Mouse (Mus musculus): ENCODE data around the gene Eml3. TPM values are rescaled to one million over a fixed set of nuclear protein-coding genes. Genes with fewer than 3 reads are reported as not detected.
A peak's percentile ranks its signal among the peaks of the same experiment; 100 is the strongest.
"Not testable (repeated sequence)": the region's sequence is repeated elsewhere in the genome, so short reads cannot be mapped to it uniquely, and the experiment has no call there.

Gene Eml3
- polyA plus RNA-seq, 1 experiment from 2014 or later: 9.5 TPM

GRCm38 (mm10) chr19:8887585-8888463, 41.5 kb upstream of the Eml3 start:
- DNase-seq: no peak
- peak overlapping the region; percentile 79 for H3K27ac ChIP-seq (ENCODE audit: low read depth)

GRCm38 (mm10) chr19:8888511-8889385, 40.6 kb upstream of the Eml3 start, which contains the start of the genes 1810009A15Rik and Gm49416:
TSS of gene 1810009A15Rik (plus strand) at chr19:8888853.
TSS of gene Gm49416 (plus strand) at chr19:8888926.
- WGBS (ENCODE audit: insufficient replicate concordance): under 1% methylated on average over 58 of the region's 58 CpGs
- Histone ChIP-seq H3K4me3 (ENCODE audit: low read depth, low read length) (peak within 1 kb of the TSS; percentile 61), H3K4me2 (ENCODE audit: low read depth, low read length) (peak within 1 kb of the TSS; percentile 70), H3K9me3 (ENCODE audit: low read length) (no peaks in the 10 kb centered on the region), H3K27ac (ENCODE audit: low read depth) (peak within 1 kb of the TSS; percentile 79), H3K27me3 (ENCODE audit: insufficient read depth, low read length) (no peaks in the 10 kb centered on the region), H3K9ac (replicated peaks) (peak within 1 kb of the TSS; percentile 69), H3K4me1 (ENCODE audit: insufficient read depth) (peaks cover 17% of the 10 kb centered on the region), H3K36me3 (replicated peaks; ENCODE audit: insufficient read depth, low read length) (peaks cover 10% of the 10 kb centered on the region; the same call in 1 of the 2 replicates)
- DNase-seq: peak; percentile 97
- peak; percentile 94 for ATAC-seq
- no peak for TF ChIP-seq EP300 (IDR thresholded peaks at IDR 0.05; ENCODE audit: low read depth)
- no peak for TF ChIP-seq CTCF (IDR thresholded peaks at IDR 0.05; ENCODE audit: low read depth)

More at GRCm38 (mm10) chr19:8887585-8888463, 41.5 kb upstream of the Eml3 start:
- WGBS (ENCODE audit: insufficient replicate concordance): 16% methylated on average over 19 of the region's 19 CpGs
- Histone ChIP-seq H3K9me3 (ENCODE audit: low read length) (no peaks in the 10 kb centered on the region), H3K4me3 (ENCODE audit: low read depth, low read length) (peak overlapping the region; percentile 61), H3K4me1 (ENCODE audit: insufficient read depth) (peaks cover 15% of the 10 kb centered on the region), H3K9ac (replicated peaks) (peak overlapping the region; percentile 69), H3K36me3 (replicated peaks; ENCODE audit: insufficient read depth, low read length) (peaks cover 10% of the 10 kb centered on the region; the same call in 1 of the 2 replicates), H3K27me3 (ENCODE audit: insufficient read depth, low read length) (no peaks in the 10 kb centered on the region), H3K4me2 (ENCODE audit: low read depth, low read length) (peak overlapping the region; percentile 70)
- no peak for ATAC-seq
- TF ChIP-seq EP300 (IDR thresholded peaks at IDR 0.05; ENCODE audit: low read depth): no peak
- TF ChIP-seq CTCF (IDR thresholded peaks at IDR 0.05; ENCODE audit: low read depth): no peak

- H3K36me3 ChIP-seq (replicated peaks; ENCODE audit: insufficient read depth, low read length): peaks cover 16% of the 10 kb centered on the region; the same call in 1 of the 2 replicates
- H3K27ac ChIP-seq (ENCODE audit: low read depth): peak within 1 kb of the TSS; percentile 66
- DNase-seq (peak; percentile 89), ATAC-seq (peak; percentile 56)
- no peak for TF ChIP-seq EP300 (IDR thresholded peaks at IDR 0.05; ENCODE audit: low read depth)
- no peak for TF ChIP-seq CTCF (IDR thresholded peaks at IDR 0.05; ENCODE audit: low read depth)
- H3K4me1 ChIP-seq (ENCODE audit: insufficient read depth): peaks cover 26% of the 10 kb centered on the region
- peak within 1 kb of the TSS; percentile 92 for H3K4me2 ChIP-seq (ENCODE audit: low read depth, low read length)
- H3K4me3 ChIP-seq (ENCODE audit: low read depth, low read length): peak within 1 kb of the TSS; percentile 91
- peak within 1 kb of the TSS; percentile 93 for H3K9ac ChIP-seq (replicated peaks)
- under 1% methylated on average over 51 of the region's 54 CpGs for WGBS (ENCODE audit: insufficient replicate concordance)
- H3K9me3 ChIP-seq (ENCODE audit: low read length): no peaks in the 10 kb centered on the region
- no peaks in the 10 kb centered on the region for H3K27me3 ChIP-seq (ENCODE audit: insufficient read depth, low read length)
These were observed 36.3 kb upstream of the Eml3 start, which contains the start of gene Ints5 for GRCm38 (mm10) chr19:8892829-8893766. TSS of gene Ints5 (plus strand) at chr19:8893005.

- H3K4me1 ChIP-seq (ENCODE audit: insufficient read depth): peaks cover 34% of the 10 kb centered on the region
- H3K27ac ChIP-seq (ENCODE audit: low read depth): no peak overlapping the region
- no peaks in the 10 kb centered on the region for H3K27me3 ChIP-seq (ENCODE audit: insufficient read depth, low read length)
- peaks cover 13% of the 10 kb centered on the region; the same call in 1 of the 2 replicates for H3K36me3 ChIP-seq (replicated peaks; ENCODE audit: insufficient read depth, low read length)
- WGBS (ENCODE audit: insufficient replicate concordance): 91% methylated on average over 9 of the region's 9 CpGs
- H3K9me3 ChIP-seq (ENCODE audit: low read length): no peaks in the 10 kb centered on the region
- DNase-seq: no peak
- H3K9ac ChIP-seq (replicated peaks): no peak overlapping the region
- H3K4me3 ChIP-seq (ENCODE audit: low read depth, low read length): no peak overlapping the region
- no peak for TF ChIP-seq EP300 (IDR thresholded peaks at IDR 0.05; ENCODE audit: low read depth)
- no peak for TF ChIP-seq CTCF (IDR thresholded peaks at IDR 0.05; ENCODE audit: low read depth)
- no peak overlapping the region for H3K4me2 ChIP-seq (ENCODE audit: low read depth, low read length)
- no peak for ATAC-seq
These were observed 33.9 kb upstream of the Eml3 start for GRCm38 (mm10) chr19:8895397-8895960.

- not testable (repeated sequence) for H3K27me3 ChIP-seq (ENCODE audit: insufficient read depth, low read length); H3K9me3 ChIP-seq (ENCODE audit: low read length); DNase-seq; ATAC-seq; H3K36me3 ChIP-seq (replicated peaks; ENCODE audit: insufficient read depth, low read length); H3K4me3 ChIP-seq (ENCODE audit: low read depth, low read length); H3K9ac ChIP-seq (replicated peaks); H3K4me2 ChIP-seq (ENCODE audit: low read depth, low read length); H3K27ac ChIP-seq (ENCODE audit: low read depth)
- WGBS (ENCODE audit: insufficient replicate concordance): 77% methylated on average over 5 of the region's 5 CpGs
- peaks cover 37% of the 10 kb centered on the region for H3K4me1 ChIP-seq (ENCODE audit: insufficient read depth)
These were observed 33.1 kb upstream of the Eml3 start for GRCm38 (mm10) chr19:8896231-8896630.

GRCm38 (mm10) chr19:8897211-8897864, 32.0 kb upstream of the Eml3 start:
- H3K27me3 ChIP-seq (ENCODE audit: insufficient read depth, low read length); H3K36me3 ChIP-seq (replicated peaks; ENCODE audit: insufficient read depth, low read length); H3K9me3 ChIP-seq (ENCODE audit: low read length): not testable (repeated sequence)
- Histone ChIP-seq H3K4me3 (ENCODE audit: low read depth, low read length) (peak overlapping the region; percentile 98), H3K4me1 (ENCODE audit: insufficient read depth) (peaks cover 41% of the 10 kb centered on the region), H3K27ac (ENCODE audit: low read depth) (peak overlapping the region; percentile 85), H3K4me2 (ENCODE audit: low read depth, low read length) (peak overlapping the region; percentile 94), H3K9ac (replicated peaks) (peak overlapping the region; percentile 67)
- DNase-seq (peak; percentile 62), ATAC-seq (peak; percentile 52)
- WGBS (ENCODE audit: insufficient replicate concordance): 32% methylated on average over 21 of the region's 21 CpGs

Measured in liver, postnatal 0 days (tissue).